Mouse (Mus musculus): ENCODE measurements around the gene Rab36.

DNA sequence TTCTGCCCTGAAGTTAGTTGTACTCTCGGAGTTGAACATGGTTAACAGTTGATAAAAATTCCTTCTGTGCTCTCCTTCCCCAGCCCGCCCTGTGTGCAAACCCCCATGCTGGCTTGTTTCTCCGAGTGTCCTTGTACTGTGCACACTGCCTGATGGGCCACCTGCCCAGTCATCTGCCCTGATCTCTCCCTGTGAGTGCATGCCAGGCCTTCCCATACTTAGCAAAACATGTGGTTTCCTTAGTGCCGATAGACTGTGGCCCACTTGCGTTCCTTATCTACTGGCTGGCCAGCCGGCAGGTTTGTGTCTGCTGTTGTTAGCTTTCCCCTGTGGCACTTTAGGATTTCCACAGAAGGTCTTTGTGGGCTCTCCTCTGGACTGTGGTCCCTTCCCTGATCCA lies 17.3 kb downstream of the Rab36 start:
- no peak for TF ChIP-seq POLR2A (IDR thresholded peaks at IDR 0.05; ENCODE audit: borderline replicate concordance, extremely low read depth, insufficient read depth, insufficient read length, poor library complexity, severe bottlenecking)
- TF ChIP-seq CTCF (IDR thresholded peaks at IDR 0.05; ENCODE audit: borderline replicate concordance, extremely low read depth, insufficient read depth, insufficient read length): no peak
